Mouse (Mus musculus): ENCODE results near the gene Hs1bp3.
A peak's percentile ranks its signal among the peaks of the same experiment; 100 is the strongest.

Gene Hs1bp3

GRCm38 (mm10) chr12:8336601-8337285, 23.5 kb downstream of the Hs1bp3 start:
- no peak for DNase-seq (ENCODE audit: low spot score)

GRCm38 (mm10) chr12:8337286-8338060, 24.2 kb downstream of the Hs1bp3 start:
- no peak for DNase-seq (ENCODE audit: low spot score)

- DNase-seq (ENCODE audit: low spot score) = no peak
Observed at GRCm38 (mm10) chr12:8338491-8338890, 25.3 kb downstream of the Hs1bp3 start.

GRCm38 (mm10) chr12:8338918-8339317, 25.7 kb downstream of the Hs1bp3 start:
- no peak for DNase-seq (ENCODE audit: low spot score)

GRCm38 (mm10) chr12:8339591-8340319, 26.5 kb downstream of the Hs1bp3 start:
- DNase-seq (ENCODE audit: low spot score) = no peak

GRCm38 (mm10) chr12:8341008-8341407, 27.8 kb downstream of the Hs1bp3 start:
- no peak for DNase-seq (ENCODE audit: low spot score)

GRCm38 (mm10) chr12:8343381-8343780, 30.1 kb downstream of the Hs1bp3 start:
- DNase-seq (ENCODE audit: low spot score) = no peak

- DNase-seq (ENCODE audit: low spot score) = no peak
Observed at GRCm38 (mm10) chr12:8344897-8345296, 31.7 kb downstream of the Hs1bp3 start.

- no peak for DNase-seq (ENCODE audit: low spot score)
Observed at GRCm38 (mm10) chr12:8345539-8345938, 32.3 kb downstream of the Hs1bp3 start.

GRCm38 (mm10) chr12:8347746-8348462, 34.7 kb downstream of the Hs1bp3 start:
- DNase-seq (ENCODE audit: low spot score) = no peak

- no peak for DNase-seq (ENCODE audit: low spot score)
Observed at GRCm38 (mm10) chr12:8348733-8349513, 35.7 kb downstream of the Hs1bp3 start.

- DNase-seq (ENCODE audit: low spot score) = no peak
Observed at GRCm38 (mm10) chr12:8351025-8351903, 38.0 kb downstream of the Hs1bp3 start.

GRCm38 (mm10) chr12:8353071-8353470, 39.8 kb downstream of the Hs1bp3 start:
- no peak for DNase-seq (ENCODE audit: low spot score)

- no peak for DNase-seq (ENCODE audit: low spot score)
Observed at GRCm38 (mm10) chr12:8354187-8354586, 41.0 kb downstream of the Hs1bp3 start.

GRCm38 (mm10) chr12:8355011-8355410, 41.8 kb downstream of the Hs1bp3 start:
- DNase-seq (ENCODE audit: low spot score) = no peak

GRCm38 (mm10) chr12:8357449-8357848, 44.2 kb downstream of the Hs1bp3 start:
- DNase-seq (ENCODE audit: low spot score) = peak; percentile 67

GRCm38 (mm10) chr12:8358344-8358966, 45.2 kb downstream of the Hs1bp3 start:
- no peak for DNase-seq (ENCODE audit: low spot score)

GRCm38 (mm10) chr12:8359418-8360112, 46.3 kb downstream of the Hs1bp3 start:
- DNase-seq (ENCODE audit: low spot score) = no peak

GRCm38 (mm10) chr12:8361866-8362265, 48.6 kb downstream of the Hs1bp3 start:
- no peak for DNase-seq (ENCODE audit: low spot score)
